Comparison of ENCODE assay signal across 8 mouse cellular contexts in the genomic region with DNA sequence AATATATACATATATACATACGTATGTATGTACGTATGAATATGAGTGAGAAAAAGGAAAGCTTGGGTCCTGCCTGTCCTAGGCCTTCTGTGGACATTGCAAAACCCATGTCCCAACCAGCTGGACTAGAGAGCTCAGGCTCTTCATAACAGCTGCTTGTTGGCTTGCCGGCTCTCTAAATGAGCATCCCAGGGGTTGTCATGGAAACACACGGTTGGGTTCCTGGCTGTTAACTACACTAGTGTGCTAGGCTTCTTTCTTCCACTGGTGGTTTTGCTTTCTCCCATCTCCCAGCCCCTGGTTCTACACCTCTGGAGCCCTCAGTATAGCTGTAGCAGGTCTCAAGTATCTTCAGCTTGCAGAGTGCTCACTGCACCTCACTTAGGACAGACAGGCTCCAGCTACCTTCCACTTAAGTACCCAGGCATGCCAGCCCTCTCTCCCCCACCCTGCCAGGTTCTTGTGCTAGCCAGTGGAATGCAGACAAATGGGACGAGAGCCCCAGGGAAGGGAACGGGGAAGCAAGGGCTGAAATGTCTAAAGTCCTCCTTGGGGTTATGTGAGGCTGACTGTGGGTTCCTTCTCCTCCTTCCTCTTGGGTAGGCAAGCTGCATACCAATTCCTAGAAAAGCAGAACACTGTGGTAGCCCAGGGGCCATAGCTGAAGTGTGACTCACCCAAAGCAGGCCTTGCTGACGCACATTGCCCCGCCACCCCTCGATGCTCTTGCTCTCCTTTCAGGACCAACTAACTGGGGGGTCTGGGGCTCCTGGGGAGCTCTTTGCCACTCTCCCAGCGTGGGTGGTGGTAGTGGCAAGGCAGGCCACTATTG. TPM values are rescaled to one million over a fixed set of nuclear protein-coding genes. Genes with fewer than 3 reads are reported as not detected.
DNase-seq lines count a peak whose midpoint lies in the region; ATAC-seq and TF ChIP-seq lines count a peak whose summit lies in the region.

No protein-coding gene starts in this region.

- no peaks in the 10 kb centered on the region; the same call in 1 of the 2 replicates for H3K36me3 ChIP-seq in testis, adult 2 months (ENCODE audit: control insufficient read depth, insufficient read depth, low read length)
- peaks cover 64% of the 10 kb centered on the region for H3K36me3 ChIP-seq in embryonic facial prominence, embryonic 14.5 days (ENCODE audit: control insufficient read depth, insufficient read depth, low read length)
- H3K36me3 ChIP-seq in hindbrain, embryonic 11.5 days (ENCODE audit: control insufficient read depth, insufficient read depth, low read length) = 0 out of 2 replicates have a peak, but pooled peaks cover 2% of the 10 kb centered on the region
- peaks cover 98% of the 10 kb centered on the region for H3K36me3 ChIP-seq in megakaryocyte, embryonic 14.5 days (replicated peaks; ENCODE audit: low read length)
- peaks cover 27% of the 10 kb centered on the region for H3K36me3 ChIP-seq in stomach, postnatal 0 days (ENCODE audit: control insufficient read depth, insufficient read depth, low read length)

- no peak overlapping the region for H3K9ac ChIP-seq in embryonic facial prominence, embryonic 14.5 days (ENCODE audit: low read depth, low read length)
- H3K9ac ChIP-seq in hindbrain, embryonic 11.5 days (ENCODE audit: low read depth, low read length) = no peak overlapping the region
- H3K9ac ChIP-seq in stomach, postnatal 0 days (ENCODE audit: low read length) = no peak overlapping the region

- TF ChIP-seq POLR2A in testis, adult 2 months (IDR thresholded peaks at IDR 0.05; ENCODE audit: control insufficient read depth, low read depth, low read length) = no peak

- peak; percentile 30 for TF ChIP-seq EP300 in stomach, postnatal 0 days (optimal IDR thresholded peaks at IDR 0.05)

- no peak overlapping the region for H3K4me2 ChIP-seq in embryonic facial prominence, embryonic 14.5 days (ENCODE audit: low read depth, low read length)
- H3K4me2 ChIP-seq in hindbrain, embryonic 11.5 days (replicated peaks; ENCODE audit: low read depth, low read length) = no peak overlapping the region
- no peak overlapping the region for H3K4me2 ChIP-seq in stomach, postnatal 0 days (replicated peaks; ENCODE audit: low read depth)

- no peak for DNase-seq in testis, postnatal 10 days (ENCODE audit: low spot score)
- DNase-seq in embryonic facial prominence, embryonic 14.5 days (ENCODE audit: low spot score) = peak; percentile 61
- peak; percentile 39 for DNase-seq in hindbrain, embryonic 11.5 days (ENCODE audit: low spot score)
- peak; percentile 57 to 66 for DNase-seq in layer of hippocampus, postnatal 10 days (ENCODE audit: low spot score in 2 of 2)
- DNase-seq in stomach, postnatal 0 days (ENCODE audit: low spot score) = no peak
- DNase-seq in thymus, adult 18-20 months = no peak

- 40% methylated on average over 10 of the region's 10 CpGs for WGBS in embryonic facial prominence, embryonic 14.5 days
- 51% methylated on average over 10 of the region's 10 CpGs for WGBS in hindbrain, embryonic 11.5 days
- WGBS in stomach, postnatal 0 days = 47% methylated on average over 10 of the region's 10 CpGs

- no peaks in the 10 kb centered on the region for H3K4me1 ChIP-seq in testis, adult 2 months (ENCODE audit: control insufficient read depth, insufficient read depth, low read length)
- peaks cover 35% of the 10 kb centered on the region for H3K4me1 ChIP-seq in embryonic facial prominence, embryonic 14.5 days (ENCODE audit: control insufficient read depth, insufficient read depth, low read length)
- peaks cover 4% of the 10 kb centered on the region for H3K4me1 ChIP-seq in hindbrain, embryonic 11.5 days (replicated peaks; ENCODE audit: control insufficient read depth, insufficient read depth, low read length)
- peaks cover 66% of the 10 kb centered on the region for H3K4me1 ChIP-seq in megakaryocyte, embryonic 14.5 days
- H3K4me1 ChIP-seq in stomach, postnatal 0 days (replicated peaks; ENCODE audit: control insufficient read depth, insufficient read depth) = no peaks in the 10 kb centered on the region

- H3K27me3 ChIP-seq in testis, adult 2 months (ENCODE audit: control insufficient read depth, insufficient read depth, low read length) = no peaks in the 10 kb centered on the region
- H3K27me3 ChIP-seq in embryonic facial prominence, embryonic 14.5 days (replicated peaks; ENCODE audit: control insufficient read depth, insufficient read depth, low read length) = no peaks in the 10 kb centered on the region
- H3K27me3 ChIP-seq in hindbrain, embryonic 11.5 days (ENCODE audit: control insufficient read depth, insufficient read depth, low read length) = no peaks in the 10 kb centered on the region
- H3K27me3 ChIP-seq in megakaryocyte, embryonic 14.5 days (replicated peaks) = no peaks in the 10 kb centered on the region
- H3K27me3 ChIP-seq in stomach, postnatal 0 days (ENCODE audit: control insufficient read depth, insufficient read depth, low read length) = no peaks in the 10 kb centered on the region

- ATAC-seq in embryonic facial prominence, embryonic 14.5 days (ENCODE audit: low read depth) = peak; percentile 47; the same call in 1 of the 2 replicates
- ATAC-seq in hindbrain, embryonic 11.5 days (ENCODE audit: low FRiP score) = no peak
- ATAC-seq in stomach, postnatal 0 days (ENCODE audit: low FRiP score, low TSS enrichment) = peak; percentile 68

- peak overlapping the region; percentile 59; the same call in 1 of the 2 replicates for H3K27ac ChIP-seq in testis, adult 2 months (ENCODE audit: control insufficient read depth, insufficient read depth, low read depth, low read length)
- H3K27ac ChIP-seq in embryonic facial prominence, embryonic 14.5 days (replicated peaks; ENCODE audit: low read depth, low read length) = peak overlapping the region; percentile 90
- no peak overlapping the region for H3K27ac ChIP-seq in hindbrain, embryonic 11.5 days (ENCODE audit: low read depth, low read length)
- peak overlapping the region; percentile 74 for H3K27ac ChIP-seq in stomach, postnatal 0 days (replicated peaks)

- H3K4me3 ChIP-seq in testis, adult 2 months (ENCODE audit: control insufficient read depth, low read depth, low read length) = no peak overlapping the region
- no peak overlapping the region for H3K4me3 ChIP-seq in embryonic facial prominence, embryonic 14.5 days (ENCODE audit: low read depth, low read length)
- no peak overlapping the region for H3K4me3 ChIP-seq in hindbrain, embryonic 11.5 days (ENCODE audit: low read depth, low read length)
- H3K4me3 ChIP-seq in megakaryocyte, embryonic 14.5 days (replicated peaks) = peak overlapping the region; percentile 62
- H3K4me3 ChIP-seq in stomach, postnatal 0 days (ENCODE audit: low read depth, low read length) = no peak overlapping the region

- TF ChIP-seq CTCF in testis, adult 2 months (IDR thresholded peaks at IDR 0.05; ENCODE audit: control insufficient read depth, insufficient read depth, insufficient replicate concordance, low read depth, low read length) = no peak
- no peak for TF ChIP-seq CTCF in stomach, postnatal 0 days (IDR thresholded peaks at IDR 0.05; ENCODE audit: low read depth)

- H3K9me3 ChIP-seq in embryonic facial prominence, embryonic 14.5 days (ENCODE audit: control insufficient read depth, low read length) = no peaks in the 10 kb centered on the region
- no peaks in the 10 kb centered on the region for H3K9me3 ChIP-seq in hindbrain, embryonic 11.5 days (ENCODE audit: control insufficient read depth, low read length)
- H3K9me3 ChIP-seq in megakaryocyte, embryonic 14.5 days = no peaks in the 10 kb centered on the region
- H3K9me3 ChIP-seq in stomach, postnatal 0 days (ENCODE audit: control insufficient read depth, low read length) = no peaks in the 10 kb centered on the region

RNA-seq across cellular contexts. Expression of a gene that starts 16.0 kb away (rescaled TPM):
- 5.4 and 6.2 TPM in 2 replicates for polyA plus RNA-seq in testis, adult 2 months (2012; rRNA removed)
- 78.9 and 81.7 TPM in 2 replicates for polyA plus RNA-seq in embryonic facial prominence, embryonic 14.5 days (2014; fragmentation: Nextera tagmentation; extraction: Ambion mirVana)
- 33.1 and 36.0 TPM in 2 replicates for polyA plus RNA-seq in hindbrain, embryonic 11.5 days (2014; fragmentation: Nextera tagmentation; extraction: Ambion mirVana)
- 10 to 100 TPM in 1 of 2 experiments, 1 to 10 TPM in 1; 6.7 to 10.4 TPM for total RNA-seq in layer of hippocampus, postnatal 10 days (2021)
- 18.4 and 56.4 TPM in 2 replicates for polyA plus RNA-seq in megakaryocyte, embryonic 14.5 days (2012; ENCODE audit: insufficient read depth, low replicate concordance)
- 39.7 and 39.9 TPM in 2 replicates for polyA plus RNA-seq in stomach, postnatal 0 days (2015; fragmentation: Nextera tagmentation; extraction: Ambion mirVana)

RNA-seq across cellular contexts. Expression of a gene that starts 27.7 kb away (rescaled TPM):
- 33.5 and 33.9 TPM in 2 replicates for polyA plus RNA-seq in testis, adult 2 months (2012; rRNA removed)
- 26.8 and 32.1 TPM in 2 replicates for polyA plus RNA-seq in embryonic facial prominence, embryonic 14.5 days (2014; fragmentation: Nextera tagmentation; extraction: Ambion mirVana)
- polyA plus RNA-seq in hindbrain, embryonic 11.5 days (2014; fragmentation: Nextera tagmentation; extraction: Ambion mirVana) = 19.0 and 26.0 TPM in 2 replicates
- total RNA-seq in layer of hippocampus, postnatal 10 days (2021) = 10 to 100 TPM; 19.7 to 20.7 TPM
- polyA plus RNA-seq in megakaryocyte, embryonic 14.5 days (2012; ENCODE audit: insufficient read depth, low replicate concordance) = 99.5 and 105 TPM in 2 replicates
- 17.3 and 20.2 TPM in 2 replicates for polyA plus RNA-seq in stomach, postnatal 0 days (2015; fragmentation: Nextera tagmentation; extraction: Ambion mirVana)

RNA-seq across cellular contexts. Expression of a gene that starts 31.8 kb away (rescaled TPM):
- 285 and 337 TPM in 2 replicates for polyA plus RNA-seq in testis, adult 2 months (2012; rRNA removed)
- 7.8 and 7.9 TPM in 2 replicates for polyA plus RNA-seq in embryonic facial prominence, embryonic 14.5 days (2014; fragmentation: Nextera tagmentation; extraction: Ambion mirVana)
- polyA plus RNA-seq in hindbrain, embryonic 11.5 days (2014; fragmentation: Nextera tagmentation; extraction: Ambion mirVana) = 2.0 and 2.7 TPM in 2 replicates
- 1 to 10 TPM; 1.0 to 1.1 TPM for total RNA-seq in layer of hippocampus, postnatal 10 days (2021)
- polyA plus RNA-seq in megakaryocyte, embryonic 14.5 days (2012; ENCODE audit: insufficient read depth, low replicate concordance) = 0.16 and 1.2 TPM in 2 replicates
- 8.4 and 12.0 TPM in 2 replicates for polyA plus RNA-seq in stomach, postnatal 0 days (2015; fragmentation: Nextera tagmentation; extraction: Ambion mirVana)

RNA-seq across cellular contexts. Expression of a gene that starts 35.1 kb away (rescaled TPM):
- polyA plus RNA-seq in testis, adult 2 months (2012; rRNA removed) = 41.9 and 43.5 TPM in 2 replicates
- 52.0 and 54.1 TPM in 2 replicates for polyA plus RNA-seq in embryonic facial prominence, embryonic 14.5 days (2014; fragmentation: Nextera tagmentation; extraction: Ambion mirVana)
- polyA plus RNA-seq in hindbrain, embryonic 11.5 days (2014; fragmentation: Nextera tagmentation; extraction: Ambion mirVana) = 44.1 and 45.5 TPM in 2 replicates
- 10 to 100 TPM; 15.6 TPM for total RNA-seq in layer of hippocampus, postnatal 10 days (2021)
- 9.2 and 19.0 TPM in 2 replicates for polyA plus RNA-seq in megakaryocyte, embryonic 14.5 days (2012; ENCODE audit: insufficient read depth, low replicate concordance)
- 41.8 and 46.5 TPM in 2 replicates for polyA plus RNA-seq in stomach, postnatal 0 days (2015; fragmentation: Nextera tagmentation; extraction: Ambion mirVana)

Comparison
In these comparisons a context has a peak if more than half of its experiments do, and no peak if none do; other contexts are left out.
1. DNase-seq: peak in embryonic facial prominence, embryonic 14.5 days (single experiment), hindbrain, embryonic 11.5 days (single experiment) and layer of hippocampus, postnatal 10 days (2 of 2); none in testis, postnatal 10 days (single experiment), stomach, postnatal 0 days (single experiment) and thymus, adult 18-20 months (0 of 2).
2. RNA of a gene that starts 31.8 kb away (polyA plus RNA-seq): 285 to 337 TPM in testis, adult 2 months; 8.4 to 12.0 TPM in stomach, postnatal 0 days, 7.8 to 7.9 TPM in embryonic facial prominence, embryonic 14.5 days, 2.0 to 2.7 TPM in hindbrain, embryonic 11.5 days and 0.16 to 1.2 TPM in megakaryocyte, embryonic 14.5 days; every median in the first group is over 10 times any median in the second.